In genomic region chr2:178727930-178728793, GRCm38 (mm10) we compare ENCODE assay signal across 9 mouse cellular contexts.
DNase-seq lines count a peak whose midpoint lies in the region; ATAC-seq lines count a peak whose summit lies in the region.
"Had no signal": no experiment of that assay in that cellular context is flagged by ENCODE, and none has a peak within 500 bp of the region (broad histone marks: within the 10 kb centered on the region; RNA-seq: fewer than 3 reads in every experiment).

No protein-coding gene starts in this region.

- no peaks in the 10 kb centered on the region for H3K9me3 ChIP-seq in forebrain, embryonic 16.5 days (ENCODE audit: control insufficient read depth, low read length)
- H3K9me3 ChIP-seq in midbrain, embryonic 12.5 days, result no peaks in the 10 kb centered on the region

- no peak overlapping the region for H3K27ac ChIP-seq in forebrain, embryonic 16.5 days (ENCODE audit: low read length)
- H3K27ac ChIP-seq in midbrain, embryonic 12.5 days (replicated peaks), result peak overlapping the region; percentile 52; the same call in 1 of the 2 replicates

- 0 out of 2 replicates have a peak overlapping the region, but pooled peaks have one; percentile 24 for H3K4me2 ChIP-seq in forebrain, embryonic 16.5 days (ENCODE audit: low read length)
- peak overlapping the region; percentile 42 for H3K4me2 ChIP-seq in midbrain, embryonic 12.5 days (replicated peaks)
- H3K4me2 ChIP-seq: liver, embryonic 11.5 days had no signal

- no peaks in the 10 kb centered on the region; the same call in 1 of the 2 replicates for H3K27me3 ChIP-seq in forebrain, embryonic 16.5 days (replicated peaks; ENCODE audit: control insufficient read depth, insufficient read depth, low read length)
- 0 out of 2 replicates have a peak, but pooled peaks cover 9% of the 10 kb centered on the region for H3K27me3 ChIP-seq in midbrain, embryonic 12.5 days

- H3K9ac ChIP-seq in forebrain, embryonic 16.5 days (replicated peaks; ENCODE audit: low read depth, low read length), result no peak overlapping the region
- H3K9ac ChIP-seq in midbrain, embryonic 12.5 days (replicated peaks), result peak overlapping the region; percentile 17

- H3K4me3 ChIP-seq in forebrain, embryonic 16.5 days (replicated peaks; ENCODE audit: low read length), result no peak overlapping the region
- H3K4me3 ChIP-seq in midbrain, embryonic 12.5 days, result 0 out of 2 replicates have a peak overlapping the region, but pooled peaks have one; percentile 3

- H3K4me1 ChIP-seq in forebrain, embryonic 16.5 days (replicated peaks; ENCODE audit: control insufficient read depth, insufficient read depth, low read length), result peaks cover 12% of the 10 kb centered on the region
- peaks cover 18% of the 10 kb centered on the region for H3K4me1 ChIP-seq in midbrain, embryonic 12.5 days

- 5% methylated on average over 17 of the region's 17 CpGs for WGBS in forebrain, embryonic 16.5 days
- WGBS in midbrain, embryonic 12.5 days, result 2% methylated on average over 17 of the region's 17 CpGs

- peak; percentile 52; the same call in 1 of the 2 replicates for ATAC-seq in forebrain, embryonic 16.5 days
- ATAC-seq in midbrain, embryonic 12.5 days (ENCODE audit: low FRiP score, low read depth), result peak; percentile 84

- no peaks in the 10 kb centered on the region for H3K36me3 ChIP-seq in forebrain, embryonic 16.5 days (ENCODE audit: control insufficient read depth, insufficient read depth)
- no peaks in the 10 kb centered on the region for H3K36me3 ChIP-seq in midbrain, embryonic 12.5 days

- DNase-seq in right cerebral cortex, postnatal 25 days, result peak; percentile 9
- DNase-seq in right cerebral cortex, postnatal 4 days, result no peak
- DNase-seq in thymus, postnatal 4 days, result peak; percentile 71
- no peak for DNase-seq in spleen, adult 12 weeks (ENCODE audit: low spot score)
- no peak for DNase-seq in frontal cortex, postnatal 36 days (ENCODE audit: low spot score in 2 of 2)
- no peak for DNase-seq in adrenal gland, adult 2 months

Comparison
In these comparisons a context has a peak if more than half of its experiments do, and no peak if none do; other contexts are left out.
1. DNase-seq: peak in right cerebral cortex, postnatal 25 days (single experiment) and thymus, postnatal 4 days (single experiment); none in right cerebral cortex, postnatal 4 days (single experiment), spleen, adult 12 weeks (single experiment), frontal cortex, postnatal 36 days (0 of 2) and adrenal gland, adult 2 months (single experiment).